Mouse (Mus musculus) liver, embryonic 14.5 days (tissue): ENCODE measurements around the gene Trabd2b. TPM values are rescaled to one million over a fixed set of nuclear protein-coding genes. Genes with fewer than 3 reads are reported as not detected.

Experiments
- ATAC-seq: fragments of 200-750 bp; cut with Nextera tagmentation; 2 replicates; pipeline ENCODE4 v1.8.0; 2017; ENCODE audit warnings: moderate number of reproducible peaks, mild to moderate bottlenecking, moderate library complexity; ENCODE audit not compliant: insufficient read depth
- DNase-seq, 3 experiments: peaks; one replicate each; pipeline ENCODE4 v3.0.0-alpha.2; 2012 to 2013; ENCODE audit warnings: low read depth in 3 of 3, low spot score in 3 of 3
- H3K27ac ChIP-seq: fragments of 300-500 bp; sonication (generic); 2 replicates; pipeline ENCODE4 v1.5.1; 2014; ENCODE audit warnings: moderate library complexity, mild to moderate bottlenecking, control low read depth, inconsistent platforms
- H3K27me3 ChIP-seq: fragments of 300-500 bp; sonication (generic); 2 replicates; pipeline ENCODE4 v1.6.1; 2014; ENCODE audit warnings: mild to moderate bottlenecking, low read length, moderate library complexity; ENCODE audit not compliant: control insufficient read depth, insufficient read depth
- H3K36me3 ChIP-seq: fragments of 300-500 bp; sonication (generic); replicated peaks from 2 replicates; pipeline ENCODE4 v1.6.1; 2014; ENCODE audit warnings: low read depth; ENCODE audit not compliant: control insufficient read depth, insufficient read depth
- H3K4me1 ChIP-seq, 2 experiments: fragments of 200-500 bp in 1 of 2; fragments of 300-500 bp in 1 of 2; sonication (generic) in 1 of 2; replicated peaks; 2 replicates each; pipeline ENCODE4 v1.6.1; 2012 to 2014; ENCODE audit warnings: antibody characterized with exemption in 1 of 2, inconsistent platforms in 1 of 2, low read length in 1 of 2; ENCODE audit not compliant: control insufficient read depth in 2 of 2, insufficient read depth in 2 of 2
- H3K4me2 ChIP-seq: fragments of 300-500 bp; sonication (generic); 2 replicates; pipeline ENCODE4 v1.6.1; 2014; ENCODE audit warnings: low read depth, mild to moderate bottlenecking, control low read depth, moderate library complexity
- H3K4me3 ChIP-seq, 2 experiments: fragments of 200-500 bp in 1 of 2; fragments of 300-500 bp in 1 of 2; sonication (generic) in 1 of 2; 2 replicates each; pipeline ENCODE4 v1.5.1; 2012 to 2014; ENCODE audit warnings: low read depth in 2 of 2, low read length in 2 of 2, mild to moderate bottlenecking in 2 of 2, control low read depth in 1 of 2, inconsistent platforms in 1 of 2, moderate library complexity in 1 of 2; ENCODE audit not compliant: insufficient read depth in 1 of 2
- H3K9ac ChIP-seq: fragments of 300-500 bp; sonication (generic); replicated peaks from 2 replicates; pipeline ENCODE4 v1.6.1; 2014; ENCODE audit warnings: mild to moderate bottlenecking, control low read depth, moderate library complexity
- H3K9me3 ChIP-seq: fragments of 300-500 bp; sonication (generic); 2 replicates; pipeline ENCODE4 v1.6.1; 2016; ENCODE audit warnings: low read length, mixed read lengths; ENCODE audit not compliant: control insufficient read depth
- CTCF ChIP-seq: IDR thresholded peaks from 2 replicates; pipeline ENCODE4 v1.5.1; 2016; ENCODE audit warnings: antibody characterized with exemption, low read depth, control low read depth
- EP300 ChIP-seq: IDR thresholded peaks from 2 replicates; pipeline ENCODE4 v1.6.1; 2016; ENCODE audit warnings: antibody characterized with exemption, low read depth
- WGBS: fragments of 180-500 bp; shearing (Covaris S2); extraction: QIAGEN DNeasy Blood & Tissue Kit; methylation state at CpG from one replicate; pipeline ENCODE4 v1.1.7; 2014; ENCODE audit not compliant: insufficient replicate concordance; 5-methylcytosine and 5-hydroxymethylcytosine counted together
- polyA plus RNA-seq, 2 experiments: library from polyadenylated mRNA; depleted of rRNA in 1 of 2; stranded (reverse) in 1 of 2; unstranded in 1 of 2; fragments of >200 nt; fragmentation: Nextera tagmentation in 1 of 2; extraction: Ambion mirVana in 1 of 2; gene quantifications; 2 replicates each; pipeline versions ENCODE4 v1.2.1 to v1.2.3; 2012 to 2014

The Trabd2b gene
- polyA plus RNA-seq, 2 experiments: 0.04 to 0.09 TPM

DNA sequence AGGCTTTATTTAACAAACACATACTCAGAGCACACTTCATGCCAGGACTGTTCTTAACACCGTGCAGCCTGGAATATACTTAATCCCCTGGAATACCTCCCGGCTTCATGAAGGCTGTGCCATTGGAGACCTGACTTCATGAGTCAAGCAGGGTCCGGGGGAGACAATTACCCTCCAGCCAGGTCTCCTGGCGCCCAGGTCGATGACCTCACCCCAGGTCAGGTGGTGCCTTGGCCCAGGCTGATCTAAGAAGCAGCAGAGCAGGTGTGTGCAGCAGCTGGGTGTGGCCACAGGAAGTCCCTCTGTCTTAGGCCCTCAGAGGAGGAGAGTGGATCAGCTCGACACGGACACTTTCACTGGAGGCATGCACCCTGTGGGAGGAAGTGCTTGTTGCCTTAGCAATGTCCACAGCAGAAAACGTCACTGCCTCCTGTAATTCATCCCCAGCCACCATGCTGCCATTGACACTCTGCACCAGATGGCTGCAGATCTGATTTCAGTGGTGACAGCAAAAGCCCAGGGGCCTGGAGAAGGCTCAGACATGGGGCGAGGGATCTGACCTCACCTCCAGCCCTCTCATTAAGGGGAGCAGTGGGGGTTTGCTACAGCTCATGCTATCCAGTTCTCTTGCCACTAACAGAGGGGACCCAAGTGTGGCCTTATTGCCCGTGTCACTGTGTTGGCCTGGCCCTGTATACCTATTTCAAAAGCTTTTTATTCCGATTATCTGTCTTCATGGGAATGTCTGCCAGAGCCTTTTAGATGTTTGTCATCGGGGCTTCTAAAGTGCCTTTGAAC, 171.8 kb downstream of the Trabd2b start:
- H3K27me3 ChIP-seq: no peaks in the 10 kb centered on the region
- ATAC-seq: no peak

DNA sequence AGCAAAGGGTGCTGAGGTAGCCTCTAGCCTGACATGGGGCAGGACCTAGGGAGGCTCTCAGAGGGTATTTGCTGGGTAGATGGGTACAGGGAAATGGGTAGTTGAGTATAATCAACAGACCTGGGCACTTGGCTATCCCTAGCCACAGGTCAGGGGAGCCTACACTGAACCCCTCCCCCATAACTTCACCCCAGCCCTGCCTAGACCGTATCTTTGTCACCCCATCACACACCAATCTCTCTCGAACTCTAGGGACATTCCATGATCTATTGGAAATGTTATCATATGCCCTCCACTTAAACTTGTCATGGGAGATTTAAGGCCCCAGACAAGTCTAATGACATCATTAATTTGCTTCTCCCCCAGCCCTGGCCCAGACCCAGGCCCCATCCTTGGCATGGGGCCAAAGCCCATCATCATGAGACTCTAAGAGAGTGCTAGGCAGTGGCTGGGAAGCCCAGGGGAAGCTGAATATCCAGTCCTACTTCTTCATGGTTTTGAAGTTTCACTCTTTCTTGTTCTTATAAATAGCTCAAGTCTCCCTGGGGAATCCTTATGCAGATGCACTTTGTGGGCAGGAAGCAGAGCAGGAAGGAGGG, 177.1 kb downstream of the Trabd2b start:
- no peak for TF ChIP-seq EP300
- TF ChIP-seq CTCF: no peak
- H3K4me3 ChIP-seq: no peak overlapping the region
- ATAC-seq: no peak
- no peaks in the 10 kb centered on the region for H3K36me3 ChIP-seq
- WGBS: 59% methylated on average over 2 of the region's 2 CpGs
- H3K9me3 ChIP-seq: no peaks in the 10 kb centered on the region
- DNase-seq: no peak
- H3K4me2 ChIP-seq: no peak overlapping the region
- H3K9ac ChIP-seq: no peak overlapping the region
- no peaks in the 10 kb centered on the region for H3K27me3 ChIP-seq
- no peaks in the 10 kb centered on the region for H3K4me1 ChIP-seq
- no peak overlapping the region for H3K27ac ChIP-seq

More for the DNA sequence above, 171.8 kb downstream of the Trabd2b start:
- no peak for TF ChIP-seq EP300
- no peak for TF ChIP-seq CTCF
- H3K36me3 ChIP-seq: no peaks in the 10 kb centered on the region
- H3K4me1 ChIP-seq: no peaks in the 10 kb centered on the region
- 39% methylated on average over 12 of the region's 12 CpGs for WGBS
- H3K27ac ChIP-seq: no peak overlapping the region
- H3K9ac ChIP-seq: no peak overlapping the region
- H3K4me3 ChIP-seq: no peak overlapping the region
- no peaks in the 10 kb centered on the region for H3K9me3 ChIP-seq
- no peak for DNase-seq
- H3K4me2 ChIP-seq: no peak overlapping the region

DNA sequence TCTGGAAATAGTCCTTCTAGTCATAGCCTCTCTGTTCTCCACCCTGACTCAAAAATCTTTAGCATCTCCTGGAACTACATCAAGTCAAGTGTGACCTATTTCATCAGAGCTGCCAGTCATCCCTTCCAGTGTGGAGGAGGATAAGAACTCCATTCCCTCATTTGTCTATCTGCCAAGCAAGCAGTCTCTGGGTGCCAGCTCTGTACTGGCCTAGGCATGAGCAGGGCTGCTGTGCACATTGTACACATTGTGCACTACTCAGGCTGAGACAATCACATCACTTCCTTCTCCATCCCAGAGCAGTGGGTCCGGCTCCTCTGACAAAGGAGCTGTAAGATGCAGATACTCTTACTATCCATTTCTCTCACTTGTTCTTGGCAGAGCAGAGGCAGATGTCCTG, 178.2 kb downstream of the Trabd2b start:
- H3K36me3 ChIP-seq: no peaks in the 10 kb centered on the region
- H3K9me3 ChIP-seq: no peaks in the 10 kb centered on the region
- TF ChIP-seq CTCF (no peak), EP300 (no peak)
- DNase-seq: no peak
- no peak overlapping the region for H3K9ac ChIP-seq
- H3K27ac ChIP-seq: no peak overlapping the region
- no peak for ATAC-seq
- no peak overlapping the region for H3K4me2 ChIP-seq
- H3K4me3 ChIP-seq: no peak overlapping the region
- H3K27me3 ChIP-seq: no peaks in the 10 kb centered on the region
- WGBS: 47% methylated on average over 1 of the region's 1 CpGs
- no peaks in the 10 kb centered on the region for H3K4me1 ChIP-seq

DNA sequence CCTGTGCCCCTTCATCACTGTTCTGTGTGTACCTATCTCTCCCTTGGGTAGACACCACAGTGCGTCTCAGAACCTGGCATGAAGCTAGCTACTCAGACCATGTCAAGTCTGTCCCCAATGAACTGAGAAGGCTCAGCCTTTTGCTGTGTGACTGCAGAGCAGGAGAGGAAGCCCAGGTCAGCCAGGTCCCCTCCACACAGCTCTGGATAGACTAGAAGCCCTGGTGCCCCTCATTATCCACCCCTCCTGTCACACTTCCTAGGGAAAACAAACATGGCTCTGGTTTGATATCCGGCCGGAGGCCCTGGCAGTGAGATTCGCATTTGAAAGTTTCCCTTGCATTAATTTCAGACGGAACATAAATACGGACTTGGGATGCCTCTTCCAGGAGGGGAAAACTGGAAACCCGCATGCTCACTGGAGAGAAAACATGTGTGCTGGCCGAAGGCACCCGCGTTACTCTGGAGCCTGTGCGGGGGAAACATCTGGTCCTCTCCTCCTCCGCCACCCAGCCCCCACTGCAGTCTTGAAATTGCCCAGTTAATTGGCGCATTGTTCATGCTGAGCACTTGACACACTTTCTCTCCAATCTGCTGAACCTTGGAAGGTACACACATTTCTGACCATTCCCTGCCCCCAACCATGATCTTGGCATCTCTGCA, 187.2 kb downstream of the Trabd2b start:
- no peaks in the 10 kb centered on the region for H3K9me3 ChIP-seq
- no peaks in the 10 kb centered on the region for H3K27me3 ChIP-seq
- H3K4me3 ChIP-seq: no peak overlapping the region
- H3K27ac ChIP-seq: no peak overlapping the region
- DNase-seq (no peak), ATAC-seq (no peak)
- TF ChIP-seq EP300 (no peak), CTCF (no peak)
- WGBS: 59% methylated on average over 13 of the region's 13 CpGs
- H3K4me2 ChIP-seq: no peak overlapping the region
- H3K9ac ChIP-seq: no peak overlapping the region
- H3K4me1 ChIP-seq: no peaks in the 10 kb centered on the region
- no peaks in the 10 kb centered on the region for H3K36me3 ChIP-seq

DNA sequence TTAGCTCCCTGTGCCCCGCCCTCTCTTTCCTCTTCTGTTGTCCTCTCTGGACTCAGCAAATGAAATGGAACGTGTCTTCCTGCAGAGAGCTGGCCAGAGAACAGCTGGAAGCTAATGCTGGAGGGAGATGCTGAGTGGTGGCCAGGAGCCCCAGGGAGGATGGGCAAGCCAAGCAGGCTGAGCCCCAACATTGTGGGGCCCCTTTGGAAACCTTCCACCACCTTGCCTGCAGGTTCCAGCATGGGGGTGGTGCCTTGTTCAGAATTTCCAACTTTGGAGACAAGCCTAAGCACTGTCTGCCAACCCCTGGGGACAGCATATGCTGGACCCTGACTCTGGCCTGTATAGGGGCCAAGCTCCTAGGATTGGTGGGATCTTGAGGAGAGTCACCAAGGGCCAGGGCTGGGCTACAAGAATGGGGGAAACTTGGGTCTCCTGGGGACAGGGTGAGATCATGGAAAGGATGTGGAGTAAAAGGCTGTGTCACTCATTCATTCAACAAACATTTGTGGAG, 188.7 kb downstream of the Trabd2b start:
- DNase-seq (no peak), ATAC-seq (no peak)
- 19% methylated on average over 2 of the region's 2 CpGs for WGBS
- Histone ChIP-seq H3K36me3 (no peaks in the 10 kb centered on the region), H3K9me3 (no peaks in the 10 kb centered on the region), H3K4me3 (no peak overlapping the region), H3K27me3 (no peaks in the 10 kb centered on the region), H3K27ac (no peak overlapping the region), H3K4me1 (no peaks in the 10 kb centered on the region), H3K9ac (no peak overlapping the region), H3K4me2 (no peak overlapping the region)
- TF ChIP-seq CTCF: no peak
- TF ChIP-seq EP300: no peak
